Mouse (Mus musculus): ENCODE results near the gene Prdx6b. TPM values are rescaled to one million over a fixed set of nuclear protein-coding genes. Genes with fewer than 3 reads are reported as not detected.
A peak's percentile ranks its signal among the peaks of the same experiment; 100 is the strongest.

Prdx6b gene
- not detected in 2 replicates for total RNA-seq (2015; ENCODE audit: low replicate concordance)
- total RNA-seq (2017; ENCODE audit: low replicate concordance), result not detected in 2 replicates

DNA sequence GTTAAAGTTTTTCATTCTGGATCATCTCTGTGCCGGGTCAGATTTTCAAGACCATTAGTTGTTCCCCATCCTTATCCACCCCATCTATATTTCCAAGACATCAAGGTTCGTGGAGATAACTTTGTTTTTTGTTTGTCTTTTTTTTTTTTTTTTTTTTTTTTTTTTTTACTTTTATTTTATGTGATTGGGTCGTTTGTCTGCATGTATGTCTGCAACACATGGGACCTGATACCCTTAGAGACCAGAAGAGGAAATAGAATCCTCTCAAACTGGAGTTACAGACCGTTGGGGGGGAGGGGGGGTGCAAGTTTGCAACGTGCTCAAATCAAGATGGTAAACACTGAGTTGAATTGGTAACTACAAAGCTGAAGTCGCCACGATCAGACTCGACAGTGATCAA is at the start of gene Prdx6b:
Gene Prdx6b, plus strand, starts transcription at position 301 of the 400 bp plus-strand sequence.
- ATAC-seq (replicated peaks; ENCODE audit: low FRiP score, poor library complexity, severe bottlenecking), result no peak

DNA sequence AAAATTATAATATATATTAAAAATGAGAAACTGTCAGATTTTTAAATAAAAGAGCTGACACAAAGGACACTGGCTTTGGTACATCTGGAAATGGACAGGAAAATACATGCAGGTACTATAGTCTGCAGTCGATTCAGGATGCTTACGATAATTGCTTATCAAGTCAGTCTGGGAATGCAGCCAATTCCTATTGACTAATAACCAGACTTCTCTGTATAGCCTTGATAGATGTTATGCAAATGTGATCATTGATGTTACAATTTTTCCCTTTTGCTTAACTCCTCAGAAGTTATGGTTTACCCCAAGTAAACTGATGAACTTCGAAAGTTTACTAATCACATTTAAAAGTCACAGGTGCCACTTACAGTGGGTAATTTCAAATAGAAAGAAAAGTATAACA is 44.8 kb upstream of the Prdx6b start:
- ATAC-seq (replicated peaks; ENCODE audit: low FRiP score, poor library complexity, severe bottlenecking), result no peak

- ATAC-seq (replicated peaks; ENCODE audit: low FRiP score, poor library complexity, severe bottlenecking), result no peak
These were observed 44.4 kb upstream of the Prdx6b start for GRCm38 (mm10) chr2:80247868-80248267.

DNA sequence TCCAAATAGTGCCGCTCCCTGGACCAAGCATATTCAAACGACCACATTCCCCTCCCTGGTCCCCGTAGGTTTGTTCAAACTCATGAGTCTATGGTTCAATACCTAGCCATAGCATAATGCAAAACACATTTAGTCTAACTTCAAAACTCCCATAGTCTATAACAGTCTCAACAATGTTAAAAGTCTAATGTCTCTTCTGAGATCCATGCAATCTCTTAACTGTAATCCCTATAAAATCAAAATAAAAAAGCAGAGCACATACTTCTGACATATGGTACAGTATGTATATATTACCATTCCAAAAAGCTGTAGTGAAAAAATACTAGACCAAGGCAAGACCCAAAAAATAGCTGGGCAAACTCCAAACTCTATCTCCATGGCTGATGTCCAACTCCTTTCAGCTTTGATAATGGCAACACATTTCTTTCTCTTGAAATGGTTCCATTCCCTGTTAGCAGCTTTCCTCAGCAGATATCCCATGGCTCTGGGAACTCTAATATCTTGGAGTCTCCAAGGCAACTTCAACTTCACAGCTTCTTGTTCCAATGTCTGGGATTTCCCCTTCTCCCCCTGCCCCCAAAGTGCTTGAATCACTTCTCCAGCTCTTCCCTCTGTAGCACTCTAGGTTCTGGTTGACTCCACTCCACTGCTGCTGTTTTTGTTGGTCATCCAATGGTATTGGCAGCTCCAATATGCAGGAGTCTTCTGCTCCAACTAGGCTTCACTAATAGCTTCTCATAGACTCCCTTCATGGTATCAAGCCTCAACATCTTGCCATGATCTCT is 32.2 kb upstream of the Prdx6b start:
- no peak for ATAC-seq (replicated peaks; ENCODE audit: low FRiP score, poor library complexity, severe bottlenecking)

DNA sequence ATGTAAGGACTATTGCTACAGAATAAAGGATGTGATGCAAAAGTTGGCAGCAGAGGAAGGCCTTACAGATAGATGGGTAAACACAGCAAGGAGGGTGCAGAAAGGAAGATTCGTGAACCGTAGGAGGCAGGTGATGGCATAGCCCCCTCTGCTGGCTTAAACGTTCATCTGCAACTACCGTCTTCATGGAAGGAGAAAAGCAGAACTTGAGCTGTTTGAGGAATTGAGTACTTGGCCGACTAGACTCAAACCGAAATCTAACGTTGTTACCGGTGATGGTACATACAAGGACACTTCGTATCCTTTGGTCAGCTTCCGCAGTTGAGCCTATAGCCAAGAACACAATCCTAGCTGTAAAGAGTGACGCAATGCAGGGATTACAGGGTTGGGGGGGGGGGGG is 25.4 kb upstream of the Prdx6b start:
- 0 out of 2 replicates have a peak, but pooled peaks have one; percentile 60 for ATAC-seq (replicated peaks; ENCODE audit: low FRiP score, poor library complexity, severe bottlenecking)

GRCm38 (mm10) chr2:80268053-80268452 is 24.2 kb upstream of the Prdx6b start:
- peak; percentile 80 for ATAC-seq (replicated peaks; ENCODE audit: low FRiP score, poor library complexity, severe bottlenecking)

DNA sequence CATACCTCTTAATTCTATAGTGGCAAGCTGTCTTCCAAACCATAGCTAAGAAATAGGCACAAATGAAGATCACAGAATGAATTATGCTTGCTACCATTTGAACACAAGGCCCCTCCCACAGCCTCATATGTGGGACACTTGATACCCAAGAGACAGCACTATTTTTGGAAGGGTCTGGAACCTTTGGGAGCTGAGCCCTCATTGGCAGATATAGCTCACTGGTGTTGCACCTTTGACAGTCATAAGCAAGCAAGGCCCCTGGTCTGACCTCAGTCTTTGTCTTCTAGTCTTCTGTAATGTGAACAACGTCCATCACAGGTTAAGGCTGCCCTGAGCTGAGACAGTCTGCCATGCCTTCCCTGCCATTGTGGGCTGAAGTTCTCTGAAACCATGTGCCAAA is 20.8 kb upstream of the Prdx6b start:
- no peak for ATAC-seq (replicated peaks; ENCODE audit: low FRiP score, poor library complexity, severe bottlenecking)

- no peak for ATAC-seq (replicated peaks; ENCODE audit: low FRiP score, poor library complexity, severe bottlenecking)
These were observed 19.2 kb upstream of the Prdx6b start for GRCm38 (mm10) chr2:80273038-80273437.

DNA sequence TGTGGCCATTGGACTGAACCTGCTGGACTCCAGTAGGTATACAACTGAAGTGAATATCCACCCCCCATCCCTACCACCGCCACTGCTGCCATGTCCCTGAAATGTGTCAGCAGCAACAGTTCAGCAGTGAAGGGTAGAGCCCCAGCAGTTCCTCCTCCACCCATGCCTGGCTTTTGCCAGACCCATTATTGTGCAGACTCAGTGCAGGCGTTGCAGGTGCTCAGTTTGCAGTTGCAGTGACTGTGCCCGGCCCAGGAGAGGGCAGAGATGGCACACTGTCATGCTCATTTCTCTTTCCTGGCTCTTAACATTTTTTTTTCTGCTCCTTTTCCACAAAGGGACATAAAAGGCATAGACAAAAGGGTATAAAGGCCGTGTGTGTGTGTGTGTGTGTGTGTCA is 18.5 kb upstream of the Prdx6b start:
- no peak; the same call in 1 of the 2 replicates for ATAC-seq (replicated peaks; ENCODE audit: low FRiP score, poor library complexity, severe bottlenecking)

- peak; percentile 75 for ATAC-seq (replicated peaks; ENCODE audit: low FRiP score, poor library complexity, severe bottlenecking)
These were observed 17.1 kb upstream of the Prdx6b start for GRCm38 (mm10) chr2:80275136-80275535.

GRCm38 (mm10) chr2:80282214-80282613 is 10.1 kb upstream of the Prdx6b start:
- no peak for ATAC-seq (replicated peaks; ENCODE audit: low FRiP score, poor library complexity, severe bottlenecking)

GRCm38 (mm10) chr2:80286397-80286796 is 5.9 kb upstream of the Prdx6b start:
- ATAC-seq (replicated peaks; ENCODE audit: low FRiP score, poor library complexity, severe bottlenecking), result no peak

DNA sequence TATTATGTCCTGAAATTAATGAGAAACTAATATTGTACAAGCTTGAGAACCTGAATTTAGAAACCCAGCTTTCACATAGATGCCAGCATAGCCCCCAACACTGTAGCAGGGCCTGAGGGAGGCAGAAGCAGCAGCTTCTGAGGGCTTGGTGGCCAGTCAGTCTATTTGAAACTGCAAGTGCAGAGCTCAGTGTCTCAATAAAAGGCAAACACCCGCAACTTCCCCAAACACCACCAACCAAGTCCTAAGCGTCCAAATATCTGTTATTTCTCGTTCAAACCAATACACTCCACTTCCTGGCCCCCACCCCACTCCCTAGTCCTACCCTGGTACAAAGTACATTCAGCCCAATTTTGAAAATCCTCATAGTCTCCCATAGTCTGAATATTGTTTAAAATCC is 6.1 kb downstream of the Prdx6b start:
- no peak for ATAC-seq (replicated peaks; ENCODE audit: low FRiP score, poor library complexity, severe bottlenecking)

GRCm38 (mm10) chr2:80300806-80301205 is 8.5 kb downstream of the Prdx6b start:
- no peak for ATAC-seq (replicated peaks; ENCODE audit: low FRiP score, poor library complexity, severe bottlenecking)

GRCm38 (mm10) chr2:80303957-80304356 is 11.7 kb downstream of the Prdx6b start:
- ATAC-seq (replicated peaks; ENCODE audit: low FRiP score, poor library complexity, severe bottlenecking), result no peak

- no peak for ATAC-seq (replicated peaks; ENCODE audit: low FRiP score, poor library complexity, severe bottlenecking)
These were observed 15.4 kb downstream of the Prdx6b start for GRCm38 (mm10) chr2:80307701-80308100.

- ATAC-seq (replicated peaks; ENCODE audit: low FRiP score, poor library complexity, severe bottlenecking), result no peak
These were observed 17.5 kb downstream of the Prdx6b start for GRCm38 (mm10) chr2:80309775-80310174.

DNA sequence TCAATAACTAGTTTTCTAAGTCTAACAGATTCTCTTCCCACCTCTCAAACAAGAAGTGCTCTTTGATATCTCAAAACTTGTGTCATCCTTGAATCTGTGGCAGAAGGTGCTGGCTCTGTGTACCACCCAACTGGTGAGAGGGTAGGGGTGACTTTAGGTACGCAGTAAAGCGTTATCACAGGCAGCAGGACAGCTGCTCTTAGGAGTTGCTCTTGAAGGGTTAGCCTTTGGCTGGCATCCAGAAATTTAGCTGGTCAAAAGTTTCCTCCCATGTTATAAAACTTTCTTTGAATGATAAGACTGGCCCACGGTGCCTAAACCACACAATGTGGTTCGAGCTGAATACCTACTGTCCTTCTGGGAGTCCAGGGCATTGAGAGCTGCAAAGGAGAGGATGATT is 18.5 kb downstream of the Prdx6b start:
- ATAC-seq (replicated peaks; ENCODE audit: low FRiP score, poor library complexity, severe bottlenecking), result peak; percentile 76

DNA sequence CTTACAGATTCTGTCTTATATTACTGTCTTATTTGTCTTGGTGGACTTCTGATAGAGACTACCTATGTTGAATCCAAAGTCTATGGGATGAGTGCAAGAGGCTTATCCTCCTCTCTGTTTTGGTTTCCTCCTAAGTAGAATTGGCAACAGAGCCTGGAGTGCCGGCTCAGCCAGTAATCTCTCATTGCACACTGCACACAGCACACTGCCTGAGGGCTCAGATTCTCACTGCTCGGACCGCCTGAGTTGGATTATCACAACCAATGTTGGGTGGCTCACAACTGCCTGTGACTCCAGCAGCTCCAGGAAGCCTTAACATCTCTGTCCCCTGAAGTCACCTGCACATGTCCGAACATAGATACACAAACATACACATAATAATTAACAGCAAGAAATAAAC is 19.1 kb downstream of the Prdx6b start:
- ATAC-seq (replicated peaks; ENCODE audit: low FRiP score, poor library complexity, severe bottlenecking), result peak; percentile 70

DNA sequence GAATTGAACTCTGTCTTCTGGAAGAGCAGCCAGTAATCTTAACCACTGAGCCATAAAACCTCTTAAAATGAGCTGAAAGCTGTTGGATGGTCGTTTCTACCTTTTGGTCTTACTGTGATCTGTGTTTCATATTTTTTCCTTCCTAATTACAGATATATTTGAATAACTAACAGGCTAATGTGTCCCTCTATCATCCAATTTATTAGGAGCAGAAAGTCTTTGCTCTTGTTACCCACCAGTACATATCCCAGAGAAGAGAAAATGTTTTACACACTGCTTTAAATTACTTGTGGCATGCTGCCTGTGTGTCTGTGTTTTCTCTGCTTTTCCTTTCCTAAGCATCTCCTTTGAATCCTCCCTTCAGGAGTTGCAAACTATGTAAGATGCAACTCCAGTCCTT is 21.9 kb downstream of the Prdx6b start:
- ATAC-seq (replicated peaks; ENCODE audit: low FRiP score, poor library complexity, severe bottlenecking), result no peak

GRCm38 (mm10) chr2:80314854-80315241 is 22.6 kb downstream of the Prdx6b start:
- peak; percentile 6; the same call in 1 of the 2 replicates for ATAC-seq (replicated peaks; ENCODE audit: low FRiP score, poor library complexity, severe bottlenecking)
